In the genomic region with DNA sequence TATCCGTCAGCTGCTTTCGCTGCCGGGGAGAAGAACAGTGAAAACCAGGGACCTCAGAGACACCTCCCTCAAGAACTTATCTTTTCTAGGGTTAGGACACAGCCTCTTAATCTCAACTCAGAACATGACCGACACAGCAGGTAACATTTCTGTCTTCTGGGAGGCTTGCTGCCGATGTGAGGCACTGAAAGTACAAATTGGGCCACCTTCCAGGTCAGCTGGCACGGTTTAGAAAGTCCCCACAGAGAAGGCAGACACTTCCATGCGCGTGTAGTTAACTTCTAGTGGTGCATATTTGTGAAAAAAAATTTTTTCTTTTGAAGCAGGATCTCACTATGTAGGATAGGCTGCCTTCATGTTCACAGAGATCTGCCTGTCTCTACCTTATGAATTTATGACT, we compare ENCODE assay signal across 23 mouse cellular contexts. TPM values are rescaled to one million over a fixed set of nuclear protein-coding genes. Genes with fewer than 3 reads are reported as not detected.
"Had no signal": no experiment of that assay in that cellular context is flagged by ENCODE, and none has a peak within 500 bp of the region (broad histone marks: within the 10 kb centered on the region; RNA-seq: fewer than 3 reads in every experiment).

No protein-coding gene starts in this region.

- DNase-seq: kidney, postnatal 14 days; kidney, postnatal 4 days; liver, embryonic 13.5 days; lung, adult 2 months; lung, postnatal 14 days; lung, postnatal 4 days; midbrain, embryonic 14.5 days; thymus, adult 18-20 months; thymus, postnatal 36 days had no signal

- H3K9me3 ChIP-seq: liver, embryonic 13.5 days had no signal

- H3K4me3 ChIP-seq: liver, embryonic 13.5 days had no signal

- H3K27ac ChIP-seq: liver, embryonic 13.5 days had no signal

- H3K27me3 ChIP-seq: liver, embryonic 13.5 days had no signal

RNA-seq across cellular contexts. Expression of gene Hcrt, which starts 21.6 kb away (rescaled TPM):
- total RNA-seq: layer of hippocampus, adult 18-20 months; layer of hippocampus, postnatal 14 days; liver, adult 2 months; megakaryocyte progenitor cell, adult 5-6 weeks; megakaryocyte-erythroid progenitor cell, adult 5-6 weeks had no signal
- polyA plus RNA-seq: limb, embryonic 11.5 days; limb, embryonic 14.5 days; liver, adult 2 months; liver, embryonic 13.5 days; liver, embryonic 16.5 days; lung, adult 2 months; lung, embryonic 16.5 days; midbrain, embryonic 11.5 days; midbrain, embryonic 14.5 days; neural tube, embryonic 11.5 days; small intestine, adult 2 months; stomach, embryonic 16.5 days; urinary bladder, adult 2 months had no signal

RNA-seq across cellular contexts. Expression of gene Kcnh4, which starts 24.5 kb away (rescaled TPM):
- total RNA-seq: liver, adult 2 months; megakaryocyte progenitor cell, adult 5-6 weeks; megakaryocyte-erythroid progenitor cell, adult 5-6 weeks had no signal
- polyA plus RNA-seq: limb, embryonic 11.5 days; liver, adult 2 months; liver, embryonic 13.5 days; liver, embryonic 16.5 days; lung, embryonic 16.5 days had no signal
